Mouse (Mus musculus) forebrain, embryonic 15.5 days (tissue): ENCODE data around the gene Otud7a. TPM values are rescaled to one million over a fixed set of nuclear protein-coding genes. Genes with fewer than 3 reads are reported as not detected.
A peak's percentile ranks its signal among the peaks of the same experiment; 100 is the strongest.

Experiments used
- ATAC-seq: fragments of 200-750 bp; cut with Nextera tagmentation; replicated peaks from 2 replicates; pipeline ENCODE4 v1.8.0; 2017; ENCODE audit warnings: mild to moderate bottlenecking, moderate TSS enrichment, moderate library complexity
- H3K27ac ChIP-seq: fragments of 300-500 bp; sonication (generic); replicated peaks from 2 replicates; pipeline ENCODE4 v1.5.1; 2015; ENCODE audit warnings: mild to moderate bottlenecking, inconsistent platforms
- H3K27me3 ChIP-seq: fragments of 300-500 bp; sonication (generic); 2 replicates; pipeline ENCODE4 v1.6.1; 2015; ENCODE audit warnings: inconsistent platforms
- H3K36me3 ChIP-seq: fragments of 300-500 bp; sonication (generic); 2 replicates; pipeline ENCODE4 v1.6.1; 2015; ENCODE audit warnings: mild to moderate bottlenecking, inconsistent platforms
- H3K4me1 ChIP-seq: fragments of 300-500 bp; sonication (generic); 2 replicates; pipeline ENCODE4 v1.6.1; 2015; ENCODE audit warnings: inconsistent platforms
- H3K4me2 ChIP-seq: fragments of 300-500 bp; sonication (generic); replicated peaks from 2 replicates; pipeline ENCODE4 v1.6.1; 2015; ENCODE audit warnings: mild to moderate bottlenecking, inconsistent platforms
- H3K4me3 ChIP-seq: fragments of 300-500 bp; sonication (generic); 2 replicates; pipeline ENCODE4 v1.5.1; 2015; ENCODE audit warnings: mild to moderate bottlenecking, inconsistent platforms
- H3K9ac ChIP-seq: fragments of 300-500 bp; sonication (generic); replicated peaks from 2 replicates; pipeline ENCODE4 v1.6.1; 2015; ENCODE audit warnings: mild to moderate bottlenecking, inconsistent platforms
- H3K9me3 ChIP-seq: fragments of 300-500 bp; sonication (generic); 2 replicates; pipeline ENCODE4 v1.6.1; 2016; ENCODE audit warnings: inconsistent platforms
- WGBS: fragments of 180-500 bp; shearing (Covaris S2); methylation state at CpG from one replicate; pipeline ENCODE4 v1.1.7; 2015; ENCODE audit warnings: mixed read lengths; 5-methylcytosine and 5-hydroxymethylcytosine counted together
- polyA plus RNA-seq: library from polyadenylated mRNA; unstranded; fragments of >200 nt; fragmentation: Nextera tagmentation; extraction: Ambion mirVana; gene quantifications from 2 replicates; pipeline ENCODE4 v1.2.1, GENCODE M21; 2015

Otud7a gene
- polyA plus RNA-seq: 2.4 and 3.3 TPM in 2 replicates

- ATAC-seq: peak; percentile 94
- peak within 1 kb of the TSS; percentile 86 for H3K27ac ChIP-seq
- H3K36me3 ChIP-seq: no peaks in the 10 kb centered on the region
- H3K9me3 ChIP-seq: no peaks in the 10 kb centered on the region
- WGBS: under 1% methylated on average over 103 of the region's 123 CpGs
- peak within 1 kb of the TSS; percentile 86 for H3K9ac ChIP-seq
- peaks cover 4% of the 10 kb centered on the region; the same call in 1 of the 2 replicates for H3K27me3 ChIP-seq
- peaks cover 14% of the 10 kb centered on the region for H3K4me1 ChIP-seq
- H3K4me3 ChIP-seq: peak within 1 kb of the TSS; percentile 85
- H3K4me2 ChIP-seq: peak within 1 kb of the TSS; percentile 97
Observed at GRCm38 (mm10) chr7:63444484-63445345, at the start of gene Otud7a. Gene Otud7a, plus strand, starts transcription at chr7:63444751.

- Histone ChIP-seq H3K9me3 (no peaks in the 10 kb centered on the region), H3K27me3 (no peaks in the 10 kb centered on the region), H3K27ac (no peak overlapping the region), H3K9ac (no peak overlapping the region), H3K36me3 (no peaks in the 10 kb centered on the region), H3K4me2 (no peak overlapping the region), H3K4me1 (no peaks in the 10 kb centered on the region), H3K4me3 (no peak overlapping the region)
- ATAC-seq: no peak
Observed at GRCm38 (mm10) chr7:63405988-63406387, 38.6 kb upstream of the Otud7a start.

DNA sequence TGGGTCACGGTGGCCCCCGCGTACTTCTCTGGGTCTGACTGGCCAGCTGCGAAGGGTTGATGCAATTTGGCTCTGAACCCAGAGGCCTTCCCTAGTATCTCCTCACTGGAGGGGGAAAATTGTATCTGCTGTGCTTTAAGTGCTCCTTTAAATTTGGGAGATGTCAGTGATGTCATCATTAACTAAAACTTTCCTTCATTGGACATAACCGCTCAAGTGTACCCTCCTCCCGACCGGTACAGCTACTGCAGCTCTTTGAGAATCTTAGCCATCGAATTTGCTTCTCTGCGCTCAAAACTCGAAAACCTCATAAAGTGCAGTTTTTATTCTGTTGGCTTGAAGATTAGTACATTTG, 772 bp downstream of the Otud7a start:
- Histone ChIP-seq H3K9ac (peak overlapping the region; percentile 86), H3K27me3 (peaks cover 4% of the 10 kb centered on the region; the same call in 1 of the 2 replicates), H3K4me1 (peaks cover 14% of the 10 kb centered on the region), H3K27ac (peak overlapping the region; percentile 86), H3K9me3 (no peaks in the 10 kb centered on the region), H3K4me3 (peak overlapping the region; percentile 85), H3K4me2 (peak overlapping the region; percentile 97), H3K36me3 (no peaks in the 10 kb centered on the region)
- no peak for ATAC-seq
- 19% methylated on average over 10 of the region's 10 CpGs for WGBS

DNA sequence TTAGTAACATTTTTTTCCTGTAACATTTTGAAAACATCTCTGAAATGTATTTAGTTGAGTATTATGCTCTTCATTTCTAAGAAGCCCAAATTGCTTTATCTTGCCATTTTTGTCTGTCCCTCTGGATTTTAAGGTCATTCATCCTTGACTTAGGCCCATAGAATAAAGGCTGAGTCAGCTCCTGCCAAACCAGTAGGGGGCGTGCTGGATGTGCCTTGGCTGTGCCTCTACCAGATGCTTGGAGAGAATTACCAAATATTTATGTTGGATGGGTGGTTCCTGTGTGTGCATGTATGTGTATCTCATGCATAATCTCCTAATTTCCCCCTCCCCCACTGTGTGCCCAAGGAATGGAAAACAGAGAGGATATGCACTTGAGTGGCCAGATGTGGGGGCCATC, 2.4 kb downstream of the Otud7a start:
- 50% methylated on average over 1 of the region's 1 CpGs for WGBS
- peaks cover 14% of the 10 kb centered on the region for H3K4me1 ChIP-seq
- ATAC-seq: no peak
- H3K27me3 ChIP-seq: peaks cover 4% of the 10 kb centered on the region; the same call in 1 of the 2 replicates
- H3K9ac ChIP-seq: no peak overlapping the region
- H3K9me3 ChIP-seq: no peaks in the 10 kb centered on the region
- H3K36me3 ChIP-seq: no peaks in the 10 kb centered on the region
- no peak overlapping the region for H3K27ac ChIP-seq
- no peak overlapping the region for H3K4me3 ChIP-seq
- H3K4me2 ChIP-seq: no peak overlapping the region

- Histone ChIP-seq H3K4me3 (no peak overlapping the region), H3K36me3 (no peaks in the 10 kb centered on the region), H3K4me1 (no peaks in the 10 kb centered on the region), H3K27me3 (no peaks in the 10 kb centered on the region), H3K9me3 (no peaks in the 10 kb centered on the region), H3K27ac (no peak overlapping the region), H3K4me2 (no peak overlapping the region), H3K9ac (no peak overlapping the region)
- no peak for ATAC-seq
- 82% methylated on average over 3 of the region's 3 CpGs for WGBS
Observed at GRCm38 (mm10) chr7:63455228-63455627, 10.7 kb downstream of the Otud7a start.

DNA sequence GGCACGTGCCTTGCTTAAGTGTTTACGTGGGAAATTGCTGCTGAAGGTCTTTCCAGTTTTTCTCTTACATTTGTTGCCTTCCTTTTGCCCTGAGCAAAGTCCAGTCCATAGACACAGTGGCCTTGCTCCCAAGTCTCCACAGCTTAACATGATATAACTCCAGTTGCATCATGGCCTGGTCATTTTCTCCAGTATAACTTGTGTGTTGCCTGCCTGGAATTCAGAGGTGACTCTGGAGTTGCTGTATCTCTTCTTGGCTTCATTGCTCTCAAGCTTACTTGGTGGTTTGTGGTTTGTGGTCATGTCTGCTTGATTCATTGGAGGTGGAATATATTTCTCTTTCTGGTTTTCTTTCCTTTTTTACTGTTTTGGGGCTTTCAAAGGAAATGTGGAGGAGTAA, 17.7 kb downstream of the Otud7a start:
- Histone ChIP-seq H3K27me3 (no peaks in the 10 kb centered on the region), H3K4me1 (no peaks in the 10 kb centered on the region), H3K4me3 (no peak overlapping the region), H3K4me2 (no peak overlapping the region), H3K9ac (no peak overlapping the region), H3K36me3 (no peaks in the 10 kb centered on the region), H3K9me3 (no peaks in the 10 kb centered on the region), H3K27ac (no peak overlapping the region)
- 84% methylated on average over 2 of the region's 2 CpGs for WGBS
- ATAC-seq: no peak

- no peak for ATAC-seq
- H3K4me3 ChIP-seq: no peak overlapping the region
- H3K27me3 ChIP-seq: no peaks in the 10 kb centered on the region
- H3K27ac ChIP-seq: no peak overlapping the region
- H3K36me3 ChIP-seq: no peaks in the 10 kb centered on the region
- H3K9ac ChIP-seq: no peak overlapping the region
- 71% methylated on average over 2 of the region's 2 CpGs for WGBS
- H3K9me3 ChIP-seq: no peaks in the 10 kb centered on the region
- H3K4me1 ChIP-seq: no peaks in the 10 kb centered on the region
- H3K4me2 ChIP-seq: no peak overlapping the region
Observed at GRCm38 (mm10) chr7:63462684-63463083, 18.1 kb downstream of the Otud7a start.

- no peaks in the 10 kb centered on the region for H3K36me3 ChIP-seq
- no peak for ATAC-seq
- no peak overlapping the region for H3K4me2 ChIP-seq
- no peaks in the 10 kb centered on the region for H3K27me3 ChIP-seq
- 92% methylated on average over 6 of the region's 6 CpGs for WGBS
- no peak overlapping the region for H3K4me3 ChIP-seq
- H3K9me3 ChIP-seq: no peaks in the 10 kb centered on the region
- no peak overlapping the region for H3K27ac ChIP-seq
- H3K9ac ChIP-seq: no peak overlapping the region
- H3K4me1 ChIP-seq: no peaks in the 10 kb centered on the region
Observed at GRCm38 (mm10) chr7:63466729-63467128, 22.2 kb downstream of the Otud7a start.

DNA sequence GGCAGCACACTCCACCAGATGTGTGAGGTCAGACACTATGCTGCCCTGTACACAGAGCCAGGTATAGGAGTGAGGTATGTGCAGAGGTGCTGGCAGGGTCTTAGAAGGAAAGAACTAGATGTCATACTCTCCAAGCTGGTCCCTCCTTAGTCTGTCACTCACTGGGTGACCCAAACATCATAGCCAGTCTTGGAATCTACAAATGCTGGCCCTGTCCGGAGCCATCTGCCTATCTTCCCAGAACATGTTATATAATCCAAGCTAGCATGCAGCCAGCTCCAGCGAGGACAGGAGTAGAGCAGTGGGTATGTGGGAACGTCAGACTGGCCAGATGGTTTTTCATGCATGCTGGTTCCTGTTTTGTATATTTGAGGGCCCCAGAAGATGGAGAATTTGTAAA, 23.7 kb downstream of the Otud7a start:
- Histone ChIP-seq H3K4me1 (no peaks in the 10 kb centered on the region), H3K9ac (no peak overlapping the region), H3K9me3 (no peaks in the 10 kb centered on the region), H3K4me2 (no peak overlapping the region), H3K4me3 (no peak overlapping the region), H3K36me3 (no peaks in the 10 kb centered on the region), H3K27me3 (no peaks in the 10 kb centered on the region), H3K27ac (no peak overlapping the region)
- ATAC-seq: no peak
- WGBS: 91% methylated on average over 3 of the region's 3 CpGs

GRCm38 (mm10) chr7:63483091-63483490, 38.5 kb downstream of the Otud7a start:
- Histone ChIP-seq H3K4me3 (no peak overlapping the region), H3K9me3 (no peaks in the 10 kb centered on the region), H3K4me1 (no peaks in the 10 kb centered on the region), H3K27ac (no peak overlapping the region), H3K4me2 (no peak overlapping the region), H3K9ac (no peak overlapping the region), H3K27me3 (no peaks in the 10 kb centered on the region), H3K36me3 (no peaks in the 10 kb centered on the region)
- ATAC-seq: no peak
- 90% methylated on average over 2 of the region's 2 CpGs for WGBS

DNA sequence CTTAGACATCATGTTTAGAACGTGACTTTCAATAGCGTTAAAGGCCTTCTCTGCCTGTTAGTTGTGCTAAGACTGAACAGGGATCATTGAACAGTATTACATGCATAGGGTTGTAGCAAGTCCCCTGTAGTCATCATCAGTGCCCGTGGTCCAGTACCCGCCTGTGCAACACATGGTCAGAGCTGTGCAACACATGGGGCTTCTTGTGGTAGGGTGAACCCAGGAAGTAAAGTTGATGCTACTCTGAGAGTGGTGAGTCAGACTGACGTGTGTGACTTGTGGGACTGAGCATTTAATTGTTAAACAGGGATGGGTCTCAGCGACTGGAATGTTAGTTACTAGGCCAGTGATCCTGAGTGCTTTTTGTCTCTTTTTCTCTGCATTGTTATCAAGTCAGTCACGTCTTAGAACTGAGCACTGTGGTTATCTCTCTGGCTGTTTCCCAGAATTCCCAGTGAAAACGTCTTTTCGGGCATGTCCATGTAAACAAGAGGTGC, 52.5 kb downstream of the Otud7a start:
- whole genome bisulfite sequencing: 80% methylated on average over 9 of the region's 9 CpGs
- no peaks in the 10 kb centered on the region for H3K9me3 ChIP-seq
- H3K4me1 ChIP-seq: no peaks in the 10 kb centered on the region
- H3K4me3 ChIP-seq: no peak overlapping the region
- no peak overlapping the region for H3K9ac ChIP-seq
- no peak overlapping the region for H3K4me2 ChIP-seq
- H3K27me3 ChIP-seq: no peaks in the 10 kb centered on the region
- no peaks in the 10 kb centered on the region for H3K36me3 ChIP-seq
- no peak overlapping the region for H3K27ac ChIP-seq
- no peak for ATAC-seq

- no peak overlapping the region for H3K4me2 ChIP-seq
- H3K27me3 ChIP-seq: no peaks in the 10 kb centered on the region
- H3K9me3 ChIP-seq: no peaks in the 10 kb centered on the region
- peak; percentile 77 for ATAC-seq
- H3K4me3 ChIP-seq: no peak overlapping the region
- no peaks in the 10 kb centered on the region for H3K4me1 ChIP-seq
- H3K27ac ChIP-seq: no peak overlapping the region
- H3K36me3 ChIP-seq: no peaks in the 10 kb centered on the region
- 24% methylated on average over 2 of the region's 2 CpGs for WGBS
- H3K9ac ChIP-seq: no peak overlapping the region
Observed at GRCm38 (mm10) chr7:63504202-63504601, 59.7 kb downstream of the Otud7a start.
